ENCODE assay signal across 23 mouse cellular contexts in the genomic region with DNA sequence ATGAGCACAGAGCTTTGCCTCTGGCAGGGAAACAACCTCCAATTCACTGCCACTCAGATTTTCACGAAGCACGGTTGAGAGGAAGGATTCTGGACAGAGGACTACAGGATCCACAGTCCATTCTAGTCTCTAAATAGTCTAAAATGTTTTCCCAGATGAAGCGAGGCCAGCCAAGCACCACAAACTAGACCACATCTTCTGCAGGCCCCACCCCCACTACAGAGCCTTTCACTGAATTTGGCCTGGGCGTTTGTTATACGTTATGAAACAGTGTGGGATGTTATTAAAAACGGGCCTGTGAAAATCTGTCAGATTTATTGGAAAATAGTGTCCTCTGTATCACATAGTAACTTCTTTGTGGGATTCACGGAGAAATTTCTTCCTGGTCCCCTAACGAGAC.
"Had no signal": no experiment of that assay in that cellular context is flagged by ENCODE, and none has a peak within 500 bp of the region (broad histone marks: within the 10 kb centered on the region; RNA-seq: fewer than 3 reads in every experiment).

No protein-coding gene starts in this region.

- H3K27ac ChIP-seq: heart, adult 2 months; heart, embryonic 10.5 days; hindbrain, embryonic 10.5 days; hindbrain, embryonic 12.5 days; hindbrain, embryonic 14.5 days; intestine, embryonic 15.5 days; left cerebral cortex, adult 2 months; limb, embryonic 15.5 days; liver, embryonic 12.5 days; liver, embryonic 14.5 days had no signal

- H3K4me2 ChIP-seq: heart, embryonic 12.5 days; hindbrain, embryonic 12.5 days; hindbrain, embryonic 14.5 days; intestine, embryonic 15.5 days; limb, embryonic 15.5 days; liver, embryonic 12.5 days had no signal

- H3K4me1 ChIP-seq: heart, embryonic 10.5 days; heart, embryonic 12.5 days; hindbrain, embryonic 10.5 days; hindbrain, embryonic 12.5 days; intestine, embryonic 15.5 days; limb, embryonic 15.5 days; liver, embryonic 12.5 days had no signal

- H3K27me3 ChIP-seq: heart, embryonic 12.5 days; hindbrain, embryonic 12.5 days; intestine, embryonic 15.5 days; limb, embryonic 15.5 days; liver, embryonic 12.5 days had no signal

- ATAC-seq: hindbrain, embryonic 16.5 days; inflammation-experienced regulatory T-cells, adult 6 months; intestine, embryonic 15.5 days; intestine, postnatal 0 days; liver, embryonic 12.5 days had no signal

- H3K4me3 ChIP-seq: heart, adult 2 months; heart, embryonic 10.5 days; heart, embryonic 12.5 days; hindbrain, embryonic 10.5 days; hindbrain, embryonic 12.5 days; intestine, embryonic 15.5 days; left cerebral cortex, adult 2 months; limb, embryonic 15.5 days; liver, embryonic 12.5 days had no signal

- H3K9ac ChIP-seq: heart, embryonic 12.5 days; hindbrain, embryonic 12.5 days; hindbrain, embryonic 14.5 days; intestine, embryonic 15.5 days; limb, embryonic 15.5 days; liver, embryonic 12.5 days; liver, embryonic 14.5 days had no signal

- DNase-seq: gastrocnemius, postnatal 10 days; gastrocnemius, postnatal 25 days; heart, adult 2 months; heart, postnatal 10 days; heart, postnatal 4 days; kidney, adult 18-20 months; kidney, adult 8-10 months; kidney, postnatal 10 days; kidney, postnatal 25 days; kidney, postnatal 4 days had no signal

- H3K9me3 ChIP-seq: heart, embryonic 10.5 days; heart, embryonic 12.5 days; hindbrain, embryonic 10.5 days; hindbrain, embryonic 12.5 days; intestine, embryonic 15.5 days; limb, embryonic 15.5 days; liver, embryonic 12.5 days had no signal

- H3K36me3 ChIP-seq: heart, embryonic 10.5 days; heart, embryonic 12.5 days; hindbrain, embryonic 10.5 days; hindbrain, embryonic 12.5 days; intestine, embryonic 15.5 days; limb, embryonic 15.5 days; liver, embryonic 12.5 days had no signal
